Mouse (Mus musculus) embryonic fibroblast, embryonic 13.5 days (primary cell): Measurements from ENCODE around the gene 0610040J01Rik.

Source experiments
- CTCF ChIP-seq: IDR thresholded peaks from 2 replicates; pipeline ENCODE4 v1.5.1; 2011; ENCODE audit warnings: mild to moderate bottlenecking, control low read depth, low read length, moderate library complexity, borderline replicate concordance; ENCODE audit not compliant: insufficient read depth
- POLR2A ChIP-seq: IDR thresholded peaks from 2 replicates; pipeline ENCODE4 v1.6.1; 2011; ENCODE audit warnings: low read depth, mild to moderate bottlenecking, control low read depth, low read length, moderate library complexity

- TF ChIP-seq POLR2A: no peak
- no peak for TF ChIP-seq CTCF
Measured at GRCm38 (mm10) chr5:63823362-63824332, 11.5 kb downstream of the 0610040J01Rik start.
